Mouse (Mus musculus) embryonic facial prominence, embryonic 12.5 days (tissue): ENCODE data around the gene Slc2a2. TPM values are rescaled to one million over a fixed set of nuclear protein-coding genes. Genes with fewer than 3 reads are reported as not detected.

Experiments used
- ATAC-seq: fragments of 200-750 bp; cut with Nextera tagmentation; 2 replicates; pipeline ENCODE4 v1.8.0; 2017; ENCODE audit not compliant: insufficient number of reproducible peaks, insufficient read depth, low FRiP score, low TSS enrichment
- H3K27ac ChIP-seq: fragments of 300-500 bp; sonication (generic); 2 replicates; pipeline ENCODE4 v1.5.1; 2016; ENCODE audit warnings: mild to moderate bottlenecking
- H3K27me3 ChIP-seq: fragments of 300-500 bp; sonication (generic); 2 replicates; pipeline ENCODE4 v1.6.1; 2016; ENCODE audit warnings: mild to moderate bottlenecking, moderate library complexity
- H3K36me3 ChIP-seq: fragments of 300-500 bp; sonication (generic); 2 replicates; pipeline ENCODE4 v1.6.1; 2016; ENCODE audit warnings: mild to moderate bottlenecking
- H3K4me1 ChIP-seq: fragments of 300-500 bp; sonication (generic); 2 replicates; pipeline ENCODE4 v1.6.1; 2016
- H3K4me2 ChIP-seq: fragments of 300-500 bp; sonication (generic); replicated peaks from 2 replicates; pipeline ENCODE4 v1.6.1; 2016; ENCODE audit warnings: mild to moderate bottlenecking, moderate library complexity
- H3K4me3 ChIP-seq: fragments of 300-500 bp; sonication (generic); 2 replicates; pipeline ENCODE4 v1.5.1; 2016; ENCODE audit warnings: mild to moderate bottlenecking
- H3K9ac ChIP-seq: fragments of 300-500 bp; sonication (generic); 2 replicates; pipeline ENCODE4 v1.6.1; 2016; ENCODE audit warnings: mild to moderate bottlenecking, moderate library complexity
- H3K9me3 ChIP-seq: fragments of 300-500 bp; sonication (generic); 2 replicates; pipeline ENCODE4 v1.6.1; 2016; ENCODE audit warnings: mild to moderate bottlenecking, moderate library complexity
- WGBS: fragments of 180-500 bp; shearing (Covaris S2); methylation state at CpG from one replicate; pipeline ENCODE4 v1.1.7; 2016; 5-methylcytosine and 5-hydroxymethylcytosine counted together
- polyA plus RNA-seq: library from polyadenylated mRNA; unstranded; fragments of >200 nt; fragmentation: Nextera tagmentation; extraction: Ambion mirVana; gene quantifications from 2 replicates; pipeline ENCODE4 v1.2.1, GENCODE M21; 2016

Slc2a2 gene
- polyA plus RNA-seq, 1 experiment from 2014 or later: 0.09 TPM

DNA sequence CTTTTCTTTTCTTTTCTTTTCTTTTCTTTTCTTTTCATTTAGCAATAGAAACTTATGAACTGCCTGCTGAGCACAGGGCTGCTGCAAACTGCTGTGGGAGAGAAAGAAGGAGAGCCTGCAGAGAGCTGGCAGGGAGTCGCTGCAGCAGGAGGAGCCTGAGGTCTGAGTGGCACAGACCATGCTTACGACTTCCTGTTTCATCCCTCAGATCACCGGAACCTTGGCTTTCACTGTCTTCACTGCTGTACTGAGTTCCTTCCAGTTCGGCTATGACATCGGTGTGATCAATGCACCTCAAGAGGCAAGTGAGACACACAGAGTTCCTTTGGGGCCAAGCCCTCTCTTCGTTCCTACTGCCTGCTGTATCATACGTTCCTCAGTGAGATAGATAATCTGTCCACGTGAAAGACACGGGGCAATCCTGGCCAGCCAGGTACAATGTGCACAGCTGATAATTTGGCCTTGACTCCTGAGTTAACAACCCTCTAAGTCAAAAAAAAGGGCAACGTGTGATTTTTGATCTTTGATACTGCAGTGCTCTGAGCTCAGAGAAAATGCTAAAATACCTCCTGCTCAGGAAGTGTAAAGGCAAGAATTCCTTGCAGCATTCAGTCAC, 7.9 kb downstream of the Slc2a2 start:
- Histone ChIP-seq H3K9ac (no peak overlapping the region), H3K27ac (no peak overlapping the region), H3K27me3 (no peaks in the 10 kb centered on the region), H3K4me2 (no peak overlapping the region), H3K4me1 (no peaks in the 10 kb centered on the region), H3K4me3 (no peak overlapping the region), H3K36me3 (no peaks in the 10 kb centered on the region), H3K9me3 (no peaks in the 10 kb centered on the region)
- ATAC-seq: no peak
- 66% methylated on average over 10 of the region's 10 CpGs for WGBS

GRCm38 (mm10) chr3:28706736-28707135, 9.0 kb downstream of the Slc2a2 start:
- Histone ChIP-seq H3K9me3 (no peaks in the 10 kb centered on the region), H3K27me3 (no peaks in the 10 kb centered on the region), H3K27ac (no peak overlapping the region), H3K36me3 (no peaks in the 10 kb centered on the region), H3K9ac (no peak overlapping the region), H3K4me1 (no peaks in the 10 kb centered on the region), H3K4me3 (no peak overlapping the region), H3K4me2 (no peak overlapping the region)
- no peak for ATAC-seq
- WGBS: 73% methylated on average over 4 of the region's 4 CpGs

DNA sequence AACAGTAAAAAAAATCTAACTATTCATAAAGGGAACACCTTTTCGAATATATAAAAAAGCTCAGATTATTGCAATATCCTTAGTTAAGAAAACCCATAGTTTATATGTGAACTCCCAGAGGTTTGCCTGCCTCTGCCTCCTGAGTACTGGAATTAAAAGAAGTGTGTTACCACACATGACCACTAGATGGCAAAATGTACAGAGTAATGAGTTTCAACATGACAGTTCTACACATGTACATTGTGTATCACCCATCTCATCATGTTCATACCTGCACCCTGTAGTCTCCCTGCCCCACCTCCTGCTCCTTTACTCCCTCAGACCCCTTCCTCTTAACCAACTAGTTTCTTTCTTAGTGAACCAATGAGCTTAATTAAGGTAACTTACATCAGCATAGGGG, 12.0 kb downstream of the Slc2a2 start:
- no peak for ATAC-seq
- Histone ChIP-seq H3K4me2 (no peak overlapping the region), H3K36me3 (no peaks in the 10 kb centered on the region), H3K9ac (no peak overlapping the region), H3K4me1 (no peaks in the 10 kb centered on the region), H3K27me3 (no peaks in the 10 kb centered on the region), H3K27ac (no peak overlapping the region), H3K9me3 (no peaks in the 10 kb centered on the region), H3K4me3 (no peak overlapping the region)
- WGBS: 81% methylated on average over 1 of the region's 1 CpGs

DNA sequence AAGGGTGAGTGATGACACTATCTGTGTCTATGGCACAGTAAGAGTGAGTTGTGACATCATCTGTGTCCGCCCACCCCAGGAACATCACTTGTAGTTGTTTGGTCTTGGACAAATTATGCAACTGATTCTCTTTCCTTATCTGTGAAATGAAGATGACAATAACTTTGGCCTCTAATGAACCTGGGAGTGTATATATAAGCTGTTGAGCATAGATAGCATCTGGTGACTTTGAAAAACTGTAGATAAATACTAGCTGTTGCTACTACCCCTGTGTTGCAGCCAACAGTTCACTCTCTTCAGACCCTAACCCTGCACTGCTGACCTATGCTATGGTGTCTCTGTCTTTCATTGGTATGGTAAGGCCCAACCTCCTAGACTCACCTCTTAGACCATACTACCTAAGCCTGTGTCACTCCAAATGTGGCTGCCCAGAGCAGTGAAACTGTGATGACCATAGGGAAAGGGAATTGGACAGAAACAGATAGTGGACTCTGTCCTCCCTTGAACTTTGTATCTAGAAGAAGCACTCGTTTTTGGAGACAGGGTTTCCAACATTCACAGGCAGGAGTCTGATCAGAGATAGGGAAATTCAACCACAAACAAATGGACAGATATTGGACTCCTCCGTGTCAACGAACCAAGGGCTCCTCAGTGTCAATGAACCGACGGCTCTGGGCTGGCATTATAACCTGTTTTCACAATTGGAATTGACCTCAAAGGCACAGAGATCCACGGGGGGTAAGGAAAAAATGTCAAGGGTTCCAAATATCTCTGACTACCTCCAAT, 16.4 kb downstream of the Slc2a2 start:
- Histone ChIP-seq H3K4me3 (no peak overlapping the region), H3K4me2 (no peak overlapping the region)
- 80% methylated on average over 7 of the region's 7 CpGs for WGBS

DNA sequence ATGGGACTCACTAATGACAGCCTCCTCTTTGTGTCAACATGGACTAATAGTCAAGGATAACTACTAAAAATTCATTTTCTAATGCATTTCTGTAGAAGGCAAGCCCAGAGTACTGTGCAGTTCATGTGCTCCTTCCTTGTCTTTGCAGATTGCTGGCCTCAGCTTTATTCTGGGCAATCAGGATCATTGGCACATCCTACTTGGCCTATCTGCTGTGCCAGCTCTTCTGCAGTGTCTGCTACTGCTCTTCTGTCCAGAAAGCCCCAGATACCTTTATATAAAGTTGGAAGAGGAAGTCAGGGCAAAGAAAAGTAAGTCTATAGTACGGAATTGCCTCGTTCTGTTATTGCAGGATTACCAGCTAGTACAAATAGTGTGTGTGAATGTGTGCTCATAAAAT, 20.8 kb downstream of the Slc2a2 start:
- Histone ChIP-seq H3K9me3 (no peaks in the 10 kb centered on the region), H3K9ac (no peak overlapping the region), H3K4me3 (no peak overlapping the region), H3K4me2 (no peak overlapping the region), H3K27me3 (no peaks in the 10 kb centered on the region), H3K36me3 (no peaks in the 10 kb centered on the region), H3K27ac (no peak overlapping the region), H3K4me1 (no peaks in the 10 kb centered on the region)
- WGBS: 91% methylated on average over 2 of the region's 2 CpGs
- ATAC-seq: no peak

More for the DNA sequence above, 16.4 kb downstream of the Slc2a2 start:
- H3K9ac ChIP-seq: no peak overlapping the region
- ATAC-seq: no peak
- H3K36me3 ChIP-seq: no peaks in the 10 kb centered on the region
- no peak overlapping the region for H3K27ac ChIP-seq
- no peaks in the 10 kb centered on the region for H3K4me1 ChIP-seq
- no peaks in the 10 kb centered on the region for H3K27me3 ChIP-seq
- H3K9me3 ChIP-seq: no peaks in the 10 kb centered on the region

- no peak for ATAC-seq
- Histone ChIP-seq H3K4me1 (no peaks in the 10 kb centered on the region), H3K9ac (no peak overlapping the region), H3K27me3 (no peaks in the 10 kb centered on the region), H3K4me2 (no peak overlapping the region), H3K27ac (no peak overlapping the region), H3K9me3 (no peaks in the 10 kb centered on the region), H3K4me3 (no peak overlapping the region), H3K36me3 (no peaks in the 10 kb centered on the region)
- WGBS: 65% methylated on average over 5 of the region's 5 CpGs
Observed at GRCm38 (mm10) chr3:28721218-28721617, 23.5 kb downstream of the Slc2a2 start.

DNA sequence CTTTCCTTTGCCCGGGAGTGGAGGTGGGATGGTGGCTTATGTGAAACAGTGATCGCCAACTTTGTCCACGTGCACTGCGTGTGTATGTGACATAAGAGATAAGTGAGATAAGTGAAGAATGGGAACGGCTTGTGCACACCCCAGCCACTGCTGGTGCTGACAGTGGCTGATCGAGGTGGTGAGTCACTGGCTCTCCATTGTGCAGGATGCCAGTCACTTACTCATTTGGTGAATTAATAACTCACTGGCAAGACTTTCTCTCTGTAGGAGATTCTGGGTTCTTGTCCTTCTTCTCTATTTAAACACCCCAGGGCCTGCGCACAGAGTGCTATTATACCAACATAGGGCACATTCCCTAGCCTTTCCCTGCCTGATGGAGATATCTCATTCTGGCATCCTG, 24.1 kb downstream of the Slc2a2 start:
- no peaks in the 10 kb centered on the region for H3K27me3 ChIP-seq
- H3K4me1 ChIP-seq: no peaks in the 10 kb centered on the region
- no peak overlapping the region for H3K4me2 ChIP-seq
- H3K4me3 ChIP-seq: no peak overlapping the region
- WGBS: 88% methylated on average over 7 of the region's 7 CpGs
- no peak overlapping the region for H3K27ac ChIP-seq
- H3K9me3 ChIP-seq: no peaks in the 10 kb centered on the region
- no peaks in the 10 kb centered on the region for H3K36me3 ChIP-seq
- H3K9ac ChIP-seq: no peak overlapping the region
- no peak for ATAC-seq

- H3K4me2 ChIP-seq: no peak overlapping the region
- no peak overlapping the region for H3K27ac ChIP-seq
- H3K9ac ChIP-seq: no peak overlapping the region
- H3K36me3 ChIP-seq: no peaks in the 10 kb centered on the region
- no peaks in the 10 kb centered on the region for H3K4me1 ChIP-seq
- no peak for ATAC-seq
- no peak overlapping the region for H3K4me3 ChIP-seq
- no peaks in the 10 kb centered on the region for H3K9me3 ChIP-seq
- no peaks in the 10 kb centered on the region for H3K27me3 ChIP-seq
Observed at GRCm38 (mm10) chr3:28722531-28722930, 24.8 kb downstream of the Slc2a2 start.

GRCm38 (mm10) chr3:28723534-28723933, 25.8 kb downstream of the Slc2a2 start:
- H3K9me3 ChIP-seq: no peaks in the 10 kb centered on the region
- H3K27me3 ChIP-seq: no peaks in the 10 kb centered on the region
- H3K9ac ChIP-seq: no peak overlapping the region
- no peak for ATAC-seq
- H3K4me3 ChIP-seq: no peak overlapping the region
- H3K27ac ChIP-seq: no peak overlapping the region
- no peaks in the 10 kb centered on the region for H3K4me1 ChIP-seq
- H3K4me2 ChIP-seq: no peak overlapping the region
- 69% methylated on average over 6 of the region's 6 CpGs for WGBS
- H3K36me3 ChIP-seq: no peaks in the 10 kb centered on the region

DNA sequence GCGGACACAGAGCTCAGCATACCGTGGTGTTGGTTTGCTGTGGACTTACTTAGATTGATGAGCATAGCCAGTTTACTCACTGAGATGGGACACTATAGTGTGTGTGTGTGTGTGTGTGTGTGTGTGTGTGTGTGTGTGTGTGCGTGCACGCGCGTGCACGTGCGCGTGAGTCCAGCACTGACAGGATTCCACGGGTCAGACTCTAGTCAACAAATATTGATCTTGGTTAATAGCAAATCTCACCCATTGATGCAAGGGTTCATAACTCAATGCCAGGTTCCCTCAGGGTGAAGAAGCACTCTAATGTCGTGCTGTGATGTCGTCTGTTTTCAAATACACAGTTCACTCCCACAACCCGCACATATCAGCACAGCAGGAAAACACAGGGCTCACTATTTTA, 27.5 kb downstream of the Slc2a2 start:
- Histone ChIP-seq H3K9ac (no peak overlapping the region), H3K4me1 (no peaks in the 10 kb centered on the region), H3K4me3 (no peak overlapping the region), H3K36me3 (no peaks in the 10 kb centered on the region), H3K9me3 (no peaks in the 10 kb centered on the region), H3K27ac (no peak overlapping the region), H3K27me3 (no peaks in the 10 kb centered on the region), H3K4me2 (no peak overlapping the region)
- WGBS: 92% methylated on average over 13 of the region's 13 CpGs
- no peak for ATAC-seq

- Histone ChIP-seq H3K9ac (no peak overlapping the region), H3K4me3 (no peak overlapping the region), H3K9me3 (no peaks in the 10 kb centered on the region), H3K27me3 (no peaks in the 10 kb centered on the region), H3K36me3 (no peaks in the 10 kb centered on the region), H3K27ac (no peak overlapping the region), H3K4me2 (no peak overlapping the region), H3K4me1 (no peaks in the 10 kb centered on the region)
- no peak for ATAC-seq
- 94% methylated on average over 7 of the region's 7 CpGs for WGBS
Observed at GRCm38 (mm10) chr3:28726356-28726755, 28.7 kb downstream of the Slc2a2 start.

- Histone ChIP-seq H3K4me3 (no peak overlapping the region), H3K4me2 (no peak overlapping the region), H3K4me1 (0 out of 2 replicates have a peak, but pooled peaks cover 3% of the 10 kb centered on the region), H3K9me3 (no peaks in the 10 kb centered on the region), H3K36me3 (no peaks in the 10 kb centered on the region), H3K27me3 (no peaks in the 10 kb centered on the region), H3K9ac (no peak overlapping the region), H3K27ac (no peak overlapping the region)
- no peak for ATAC-seq
- 64% methylated on average over 2 of the region's 2 CpGs for WGBS
Observed at GRCm38 (mm10) chr3:28734712-28735111, 37.0 kb downstream of the Slc2a2 start.
